Mouse (Mus musculus): ENCODE measurements around the gene Gm10490. TPM values are rescaled to one million over a fixed set of nuclear protein-coding genes. Genes with fewer than 3 reads are reported as not detected.
"Not testable (repeated sequence)": the region's sequence is repeated elsewhere in the genome, so short reads cannot be mapped to it uniquely, and the experiment has no call there.

Gene Gm10490
- polyA plus RNA-seq (2012; rRNA removed) (not detected in 2 replicates), polyA plus RNA-seq (2014; fragmentation: Nextera tagmentation; extraction: Ambion mirVana) (not detected in 2 replicates)

DNA sequence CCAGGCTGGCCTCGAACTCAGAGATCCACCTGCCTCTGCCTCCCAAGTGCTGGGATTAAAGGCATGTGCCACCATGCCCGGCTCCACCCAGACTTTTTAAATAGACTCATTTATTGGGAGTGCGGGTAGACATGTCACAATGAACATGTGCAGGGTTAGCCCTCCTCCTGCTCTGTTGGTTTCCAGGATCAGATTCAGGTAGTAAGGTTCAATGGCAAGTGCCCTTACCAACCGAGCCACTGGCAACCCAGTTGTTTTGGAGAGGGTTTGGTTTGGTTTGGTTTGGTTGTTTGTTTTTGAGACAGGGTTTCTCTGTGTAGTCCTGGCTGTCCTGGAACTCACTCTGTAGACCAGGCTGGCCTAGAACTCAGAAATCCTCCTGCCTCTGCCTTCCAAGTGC lies at the start of gene Gm10490:
Gm10490 (plus strand) TSS at position 301 of the 400 bp plus-strand sequence.
- not testable (repeated sequence) for H3K9me3 ChIP-seq (ENCODE audit: control insufficient read depth, low read length); DNase-seq (ENCODE audit: low spot score); ATAC-seq (ENCODE audit: low FRiP score, low read depth); H3K4me1 ChIP-seq (ENCODE audit: control insufficient read depth, insufficient read depth, low read length); H3K4me2 ChIP-seq (replicated peaks; ENCODE audit: low read depth, low read length, severe bottlenecking); H3K27me3 ChIP-seq (ENCODE audit: control insufficient read depth, insufficient read depth, low read length); H3K27ac ChIP-seq (replicated peaks; ENCODE audit: low read depth, low read length); H3K9ac ChIP-seq (ENCODE audit: low read depth, low read length, severe bottlenecking); H3K4me3 ChIP-seq (replicated peaks; ENCODE audit: low read length)
- 86% methylated on average over 4 of the region's 4 CpGs for WGBS
- peaks cover 10% of the 10 kb centered on the region for H3K36me3 ChIP-seq (ENCODE audit: control insufficient read depth, insufficient read depth, low read length)

- Histone ChIP-seq H3K9me3 (ENCODE audit: control insufficient read depth, low read length) (no peaks in the 10 kb centered on the region), H3K4me2 (replicated peaks; ENCODE audit: low read depth, low read length, severe bottlenecking) (no peak overlapping the region), H3K36me3 (ENCODE audit: control insufficient read depth, insufficient read depth, low read length) (no peaks in the 10 kb centered on the region), H3K4me1 (ENCODE audit: control insufficient read depth, insufficient read depth, low read length) (no peaks in the 10 kb centered on the region), H3K27ac (replicated peaks; ENCODE audit: low read depth, low read length) (no peak overlapping the region), H3K27me3 (ENCODE audit: control insufficient read depth, insufficient read depth, low read length) (no peaks in the 10 kb centered on the region), H3K9ac (ENCODE audit: low read depth, low read length, severe bottlenecking) (no peak overlapping the region), H3K4me3 (replicated peaks; ENCODE audit: low read length) (no peak overlapping the region)
- no peak for TF ChIP-seq POLR2A (IDR thresholded peaks at IDR 0.05; ENCODE audit: borderline replicate concordance, extremely low read depth, insufficient read depth, insufficient read length)
- DNase-seq (ENCODE audit: low spot score), result no peak
- 84% methylated on average over 1 of the region's 1 CpGs for WGBS
- no peak for ATAC-seq (ENCODE audit: low FRiP score, low read depth)
These were observed 46.2 kb upstream of the Gm10490 start for GRCm38 (mm10) chrX:7863181-7863580.

GRCm38 (mm10) chrX:7864551-7864950 lies 44.8 kb upstream of the Gm10490 start:
- ATAC-seq (ENCODE audit: low FRiP score, low read depth), result no peak
- H3K9ac ChIP-seq (ENCODE audit: low read depth, low read length, severe bottlenecking), result no peak overlapping the region
- no peak overlapping the region for H3K4me3 ChIP-seq (replicated peaks; ENCODE audit: low read length)
- no peaks in the 10 kb centered on the region for H3K27me3 ChIP-seq (ENCODE audit: control insufficient read depth, insufficient read depth, low read length)
- H3K36me3 ChIP-seq (ENCODE audit: control insufficient read depth, insufficient read depth, low read length), result no peaks in the 10 kb centered on the region
- H3K4me1 ChIP-seq (ENCODE audit: control insufficient read depth, insufficient read depth, low read length), result no peaks in the 10 kb centered on the region
- H3K27ac ChIP-seq (replicated peaks; ENCODE audit: low read depth, low read length), result no peak overlapping the region
- H3K4me2 ChIP-seq (replicated peaks; ENCODE audit: low read depth, low read length, severe bottlenecking), result no peak overlapping the region
- WGBS, result 71% methylated on average over 3 of the region's 3 CpGs
- H3K9me3 ChIP-seq (ENCODE audit: control insufficient read depth, low read length), result no peaks in the 10 kb centered on the region
- TF ChIP-seq POLR2A (IDR thresholded peaks at IDR 0.05; ENCODE audit: borderline replicate concordance, extremely low read depth, insufficient read depth, insufficient read length), result no peak
- no peak for DNase-seq (ENCODE audit: low spot score)

DNA sequence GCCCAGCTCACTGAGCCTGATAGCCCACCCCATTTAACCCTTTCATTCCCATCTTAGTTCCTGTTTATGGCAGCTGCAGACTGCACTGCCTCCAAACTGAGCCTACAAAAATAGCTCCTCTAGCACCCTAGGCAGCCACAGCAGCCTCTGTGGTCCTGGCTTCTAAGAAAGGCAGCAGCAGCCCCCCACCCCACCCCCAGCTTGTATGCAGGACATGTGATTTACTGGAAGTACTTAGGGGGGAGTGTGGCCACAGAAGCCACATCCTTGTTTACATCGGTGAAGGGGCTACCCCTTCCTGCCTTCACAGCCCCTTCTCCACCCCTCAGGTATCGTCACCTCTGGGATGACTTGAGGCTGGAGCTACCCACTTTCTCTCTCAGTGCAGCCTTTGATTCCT lies 44.0 kb upstream of the Gm10490 start:
- no peak overlapping the region for H3K4me2 ChIP-seq (replicated peaks; ENCODE audit: low read depth, low read length, severe bottlenecking)
- H3K36me3 ChIP-seq (ENCODE audit: control insufficient read depth, insufficient read depth, low read length), result no peaks in the 10 kb centered on the region
- no peaks in the 10 kb centered on the region for H3K9me3 ChIP-seq (ENCODE audit: control insufficient read depth, low read length)
- H3K4me3 ChIP-seq (replicated peaks; ENCODE audit: low read length), result no peak overlapping the region
- TF ChIP-seq POLR2A (IDR thresholded peaks at IDR 0.05; ENCODE audit: borderline replicate concordance, extremely low read depth, insufficient read depth, insufficient read length), result no peak
- H3K9ac ChIP-seq (ENCODE audit: low read depth, low read length, severe bottlenecking), result no peak overlapping the region
- no peaks in the 10 kb centered on the region for H3K27me3 ChIP-seq (ENCODE audit: control insufficient read depth, insufficient read depth, low read length)
- no peak for DNase-seq (ENCODE audit: low spot score)
- H3K27ac ChIP-seq (replicated peaks; ENCODE audit: low read depth, low read length), result no peak overlapping the region
- no peak for ATAC-seq (ENCODE audit: low FRiP score, low read depth)
- 77% methylated on average over 2 of the region's 2 CpGs for WGBS
- no peaks in the 10 kb centered on the region for H3K4me1 ChIP-seq (ENCODE audit: control insufficient read depth, insufficient read depth, low read length)

DNA sequence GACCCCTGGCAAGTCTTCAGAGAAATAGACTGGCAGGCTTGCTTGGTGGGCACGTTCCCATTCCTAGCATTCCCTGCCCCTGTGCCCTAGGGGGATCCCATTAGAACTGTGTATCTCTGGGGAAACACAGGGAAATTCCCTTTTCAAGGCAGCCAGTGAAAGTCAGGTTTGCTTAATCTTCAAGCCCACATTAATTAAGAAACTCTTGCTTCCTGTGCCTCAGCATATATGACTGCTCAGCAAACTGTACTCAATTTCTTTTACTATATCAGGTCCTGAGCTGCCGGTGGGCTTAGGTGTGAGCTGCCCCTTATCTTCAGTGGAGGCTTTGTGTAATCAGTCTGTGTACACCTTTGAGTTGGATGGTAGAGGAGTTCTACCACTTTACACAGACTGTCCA lies 43.6 kb upstream of the Gm10490 start:
- H3K27me3 ChIP-seq (ENCODE audit: control insufficient read depth, insufficient read depth, low read length), result no peaks in the 10 kb centered on the region
- WGBS, result 71% methylated on average over 2 of the region's 2 CpGs
- no peaks in the 10 kb centered on the region for H3K36me3 ChIP-seq (ENCODE audit: control insufficient read depth, insufficient read depth, low read length)
- no peak for ATAC-seq (ENCODE audit: low FRiP score, low read depth)
- H3K27ac ChIP-seq (replicated peaks; ENCODE audit: low read depth, low read length), result no peak overlapping the region
- no peak overlapping the region for H3K4me3 ChIP-seq (replicated peaks; ENCODE audit: low read length)
- no peak overlapping the region for H3K4me2 ChIP-seq (replicated peaks; ENCODE audit: low read depth, low read length, severe bottlenecking)
- DNase-seq (ENCODE audit: low spot score), result no peak
- TF ChIP-seq POLR2A (IDR thresholded peaks at IDR 0.05; ENCODE audit: borderline replicate concordance, extremely low read depth, insufficient read depth, insufficient read length), result no peak
- H3K9ac ChIP-seq (ENCODE audit: low read depth, low read length, severe bottlenecking), result no peak overlapping the region
- no peaks in the 10 kb centered on the region for H3K4me1 ChIP-seq (ENCODE audit: control insufficient read depth, insufficient read depth, low read length)
- no peaks in the 10 kb centered on the region for H3K9me3 ChIP-seq (ENCODE audit: control insufficient read depth, low read length)

DNA sequence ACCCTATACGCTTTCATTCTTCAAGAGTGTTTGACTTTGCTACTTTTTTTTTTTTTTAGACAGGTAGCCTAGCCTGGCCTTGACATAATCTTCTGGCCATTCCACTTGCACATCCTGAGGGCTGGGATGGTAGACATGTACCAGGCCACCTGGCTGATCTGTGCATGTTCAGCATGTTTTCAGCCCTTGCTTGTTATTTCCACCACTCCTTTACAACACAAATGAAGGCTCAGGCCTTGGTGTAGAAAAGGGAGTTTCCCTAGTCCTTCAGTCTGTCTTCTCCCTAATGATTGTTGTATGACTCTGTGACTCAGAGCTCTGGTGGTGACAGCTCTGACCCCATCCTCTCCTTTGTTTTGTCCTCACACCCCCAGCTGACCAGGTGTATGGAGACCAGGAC lies 42.2 kb upstream of the Gm10490 start:
- no peak overlapping the region for H3K4me3 ChIP-seq (replicated peaks; ENCODE audit: low read length)
- 100% methylated on average over 1 of the region's 1 CpGs for WGBS
- H3K4me1 ChIP-seq (ENCODE audit: control insufficient read depth, insufficient read depth, low read length), result no peaks in the 10 kb centered on the region

More for the DNA sequence above, 42.2 kb upstream of the Gm10490 start:
- no peak for TF ChIP-seq POLR2A (IDR thresholded peaks at IDR 0.05; ENCODE audit: borderline replicate concordance, extremely low read depth, insufficient read depth, insufficient read length)
- DNase-seq (ENCODE audit: low spot score) (no peak), ATAC-seq (ENCODE audit: low FRiP score, low read depth) (no peak)
- Histone ChIP-seq H3K27ac (replicated peaks; ENCODE audit: low read depth, low read length) (no peak overlapping the region), H3K27me3 (ENCODE audit: control insufficient read depth, insufficient read depth, low read length) (no peaks in the 10 kb centered on the region), H3K9ac (ENCODE audit: low read depth, low read length, severe bottlenecking) (no peak overlapping the region), H3K9me3 (ENCODE audit: control insufficient read depth, low read length) (no peaks in the 10 kb centered on the region), H3K36me3 (ENCODE audit: control insufficient read depth, insufficient read depth, low read length) (no peaks in the 10 kb centered on the region), H3K4me2 (replicated peaks; ENCODE audit: low read depth, low read length, severe bottlenecking) (no peak overlapping the region)
